Mouse (Mus musculus): ENCODE data around the gene Hcn4.

- no peak for TF ChIP-seq MAX (IDR thresholded peaks at IDR 0.05; ENCODE audit: low read depth)
- TF ChIP-seq REST (IDR thresholded peaks at IDR 0.05; ENCODE audit: insufficient read depth, insufficient read length): no peak
- no peak for TF ChIP-seq E2F4 (IDR thresholded peaks at IDR 0.05; ENCODE audit: insufficient read depth)
- no peak for TF ChIP-seq POLR2A (IDR thresholded peaks at IDR 0.05; ENCODE audit: insufficient read length, low read depth)
- TF ChIP-seq TCF3 (IDR thresholded peaks at IDR 0.05; ENCODE audit: insufficient read length, low read depth): no peak
- no peak for TF ChIP-seq TCF12 (IDR thresholded peaks at IDR 0.05; ENCODE audit: insufficient read depth, poor library complexity, severe bottlenecking)
- TF ChIP-seq USF1 (IDR thresholded peaks at IDR 0.05; ENCODE audit: low read depth): no peak
- TF ChIP-seq POLR2AphosphoS2 (IDR thresholded peaks at IDR 0.05; ENCODE audit: insufficient read length, low read depth): no peak
- no peak for TF ChIP-seq SRF (IDR thresholded peaks at IDR 0.05; ENCODE audit: control insufficient read depth, insufficient read length, low read depth)
- TF ChIP-seq CEBPB (IDR thresholded peaks at IDR 0.05; ENCODE audit: insufficient read depth, poor library complexity, severe bottlenecking): no peak
Measured at GRCm38 (mm10) chr9:58823139-58823917, at the start of gene Hcn4.

All from myocyte (in vitro differentiated cells).